Mouse (Mus musculus) MEL (cell line): ENCODE measurements around the gene Prrt3. TPM values are rescaled to one million over a fixed set of nuclear protein-coding genes. Genes with fewer than 3 reads are reported as not detected.

Experiments
- DNase-seq: peaks from one replicate; pipeline ENCODE4 v3.0.0; 2011; ENCODE audit warnings: low read depth, low spot score
- H3K27ac ChIP-seq: 2 replicates; pipeline ENCODE4 v1.5.1; 2012; ENCODE audit warnings: low read depth, mild to moderate bottlenecking, control low read depth, low read length, moderate library complexity; ENCODE audit not compliant: control insufficient read depth
- H3K27me3 ChIP-seq, 2 experiments: fragments of 150-350 bp in 1 of 2; sonication (generic) in 1 of 2; 2 replicates each; pipeline ENCODE4 v1.6.1; 2012; ENCODE audit warnings: low read length in 2 of 2, mild to moderate bottlenecking in 2 of 2, improper control_type of control experiment in 1 of 2, moderate library complexity in 1 of 2; ENCODE audit not compliant: insufficient read depth in 2 of 2, control insufficient read depth in 1 of 2
- H3K36me3 ChIP-seq, 2 experiments: 2 replicates each; pipeline ENCODE4 v1.6.1; 2012 to 2014; ENCODE audit warnings: low read length in 2 of 2, improper control_type of control experiment in 1 of 2, inconsistent platforms in 1 of 2, mild to moderate bottlenecking in 1 of 2; ENCODE audit not compliant: insufficient read depth in 2 of 2, control insufficient read depth in 1 of 2
- H3K4me1 ChIP-seq, 2 experiments: fragments of 150-350 bp in 1 of 2; sonication (generic) in 1 of 2; 2 replicates each; pipeline ENCODE4 v1.6.1; 2012; ENCODE audit warnings: low read length in 2 of 2, improper control_type of control experiment in 1 of 2, mild to moderate bottlenecking in 1 of 2; ENCODE audit not compliant: insufficient read depth in 2 of 2, control insufficient read depth in 1 of 2
- H3K4me3 ChIP-seq, 2 experiments: fragments of 150-350 bp in 1 of 2; sonication (generic) in 1 of 2; 2 replicates each; pipeline ENCODE4 v1.5.1; 2012; ENCODE audit warnings: low read depth in 2 of 2, low read length in 2 of 2, mild to moderate bottlenecking in 2 of 2, moderate library complexity in 2 of 2, control low read depth in 1 of 2, improper control_type of control experiment in 1 of 2; ENCODE audit not compliant: control insufficient read depth in 1 of 2, insufficient read depth in 1 of 2
- H3K79me2 ChIP-seq: 2 replicates; pipeline ENCODE4 v1.6.1; 2012; ENCODE audit warnings: mild to moderate bottlenecking, low read length, moderate library complexity; ENCODE audit not compliant: control insufficient read depth, poor library complexity, insufficient read depth
- H3K9ac ChIP-seq: 2 replicates; pipeline ENCODE4 v1.6.1; 2012; ENCODE audit warnings: low read depth, mild to moderate bottlenecking, control low read depth, low read length, moderate library complexity; ENCODE audit not compliant: control insufficient read depth, poor library complexity, severe bottlenecking
- H3K9me3 ChIP-seq: fragments of 150-350 bp; sonication (generic); replicated peaks from 2 replicates; pipeline ENCODE4 v1.6.1; 2012; ENCODE audit warnings: mild to moderate bottlenecking, low read length, improper control_type of control experiment, moderate library complexity; ENCODE audit not compliant: insufficient read depth
- BHLHE40 ChIP-seq: IDR thresholded peaks from 2 replicates; pipeline ENCODE4 v1.6.1; 2012; ENCODE audit warnings: low read depth, mild to moderate bottlenecking, inconsistent platforms, low read length, improper control_type of control experiment, borderline replicate concordance
- CHD1 ChIP-seq: IDR thresholded peaks from 2 replicates; pipeline ENCODE4 v1.6.1; 2012; ENCODE audit warnings: low read depth, mild to moderate bottlenecking, inconsistent platforms, low read length, improper control_type of control experiment
- E2F4 ChIP-seq: IDR thresholded peaks from 2 replicates; pipeline ENCODE4 v1.6.1; 2011; ENCODE audit warnings: low read depth, low read length, improper control_type of control experiment, borderline replicate concordance
- ELF1 ChIP-seq: IDR thresholded peaks from 2 replicates; pipeline ENCODE4 v1.6.1; 2014; ENCODE audit warnings: low read depth, mild to moderate bottlenecking, inconsistent platforms, low read length, improper control_type of control experiment, moderate library complexity
- EP300 ChIP-seq, 2 experiments: IDR thresholded peaks; 2 replicates each; pipeline ENCODE4 v1.6.1; 2011; ENCODE audit warnings: improper control_type of control experiment in 2 of 2, low read length in 2 of 2, low read depth in 1 of 2, mild to moderate bottlenecking in 1 of 2
- GABPA ChIP-seq: IDR thresholded peaks from 2 replicates; pipeline ENCODE4 v1.6.1; 2012; ENCODE audit warnings: low read depth, mild to moderate bottlenecking, inconsistent platforms, low read length, improper control_type of control experiment, moderate library complexity
- KAT2A ChIP-seq: conservative IDR thresholded peaks from 2 replicates; pipeline ENCODE4 v1.6.1; 2012; ENCODE audit warnings: low read depth, low read length, improper control_type of control experiment, inconsistent platforms
- MAX ChIP-seq: IDR thresholded peaks from 2 replicates; pipeline ENCODE4 v1.6.1; 2011; ENCODE audit warnings: low read length, improper control_type of control experiment
- MAZ ChIP-seq: IDR thresholded peaks from 2 replicates; pipeline ENCODE4 v1.6.1; 2012; ENCODE audit warnings: low read depth, mild to moderate bottlenecking, inconsistent platforms, low read length, improper control_type of control experiment
- MXI1 ChIP-seq: IDR thresholded peaks from 2 replicates; pipeline ENCODE4 v1.6.1; 2011; ENCODE audit warnings: mild to moderate bottlenecking, low read depth, low read length, improper control_type of control experiment
- MYB ChIP-seq: IDR thresholded peaks from 2 replicates; pipeline ENCODE4 v1.6.1; 2011; ENCODE audit warnings: mild to moderate bottlenecking, low read depth, low read length, improper control_type of control experiment
- MYC ChIP-seq: IDR thresholded peaks from 2 replicates; pipeline ENCODE4 v1.6.1; 2011; ENCODE audit warnings: low read depth, mild to moderate bottlenecking, low read length, improper control_type of control experiment, moderate library complexity
- NELFE ChIP-seq: IDR thresholded peaks from 2 replicates; pipeline ENCODE4 v1.6.1; 2011; ENCODE audit warnings: low read depth, low read length, improper control_type of control experiment
- POLR2A ChIP-seq, 2 experiments: IDR thresholded peaks; 2 replicates each; pipeline ENCODE4 v1.6.1; 2011 to 2012; ENCODE audit warnings: low read length in 2 of 2, mild to moderate bottlenecking in 2 of 2, control low read depth in 1 of 2, improper control_type of control experiment in 1 of 2, low read depth in 1 of 2, moderate library complexity in 1 of 2; ENCODE audit not compliant: control insufficient read depth in 1 of 2, insufficient read depth in 1 of 2, poor library complexity in 1 of 2
- POLR2AphosphoS5 ChIP-seq: IDR thresholded peaks from 2 replicates; pipeline ENCODE4 v1.6.1; 2012; ENCODE audit warnings: low read depth, borderline replicate concordance, mild to moderate bottlenecking, inconsistent platforms, low read length, moderate library complexity, mixed read lengths
- RCOR1 ChIP-seq: IDR thresholded peaks from 2 replicates; pipeline ENCODE4 v1.6.1; 2012; ENCODE audit warnings: low read depth, mild to moderate bottlenecking, inconsistent platforms, low read length, improper control_type of control experiment
- SIN3A ChIP-seq: IDR thresholded peaks from 2 replicates; pipeline ENCODE4 v1.6.1; 2012; ENCODE audit warnings: low read length, improper control_type of control experiment, inconsistent platforms
- SMC3 ChIP-seq: IDR thresholded peaks from 2 replicates; pipeline ENCODE4 v1.6.1; 2011; ENCODE audit warnings: low read depth, low read length, improper control_type of control experiment
- TBP ChIP-seq: IDR thresholded peaks from 2 replicates; pipeline ENCODE4 v1.8.0; 2011; ENCODE audit warnings: low read depth, low read length, improper control_type of control experiment
- ZC3H11A ChIP-seq: IDR thresholded peaks from 2 replicates; pipeline ENCODE4 v1.6.1; 2012; ENCODE audit warnings: low read depth, mild to moderate bottlenecking, inconsistent platforms, low read length, improper control_type of control experiment
- polyA plus RNA-seq, 2 experiments: library from polyadenylated mRNA; stranded (reverse) in 1 of 2; unstranded in 1 of 2; fragments of >175 nt in 1 of 2; fragments of >200 nt in 1 of 2; gene quantifications; 2 replicates each; pipeline versions ENCODE4 v1.2.1 to v1.2.4; 2012; ENCODE audit warnings: low replicate concordance in 2 of 2, low read depth in 1 of 2; ENCODE audit not compliant: insufficient read length in 2 of 2, insufficient read depth in 1 of 2, missing spikeins in 1 of 2
- total RNA-seq: library from RNA; depleted of rRNA; stranded (reverse); fragments of 300-350 nt; gene quantifications from 2 replicates; pipeline ENCODE4 v1.2.3, GENCODE M21; 2012

The Prrt3 gene
- total and polyA plus RNA-seq, 3 experiments = 0.08 to 0.10 TPM; not detected in 1

GRCm38 (mm10) chr6:113507130-113507529 is 5.4 kb upstream of the Prrt3 start:
- no peaks in the 10 kb centered on the region for H3K79me2 ChIP-seq
- H3K36me3 ChIP-seq = no peaks in the 10 kb centered on the region
- H3K9ac ChIP-seq = no peak overlapping the region
- H3K4me3 ChIP-seq = no peak overlapping the region
- no peaks in the 10 kb centered on the region for H3K9me3 ChIP-seq
- no peak for DNase-seq
- no peak overlapping the region for H3K27ac ChIP-seq
- no peak for TF ChIP-seq NELFE
- TF ChIP-seq GABPA = no peak
- no peak for TF ChIP-seq POLR2A (IDR thresholded peaks at IDR 0.05; ENCODE audit: control insufficient read depth in 1 of 2, insufficient read depth in 1 of 2, low read depth in 1 of 2, low read length in 2 of 2, poor library complexity in 1 of 2)
- no peak for TF ChIP-seq TBP
- TF ChIP-seq MYB = no peak
- no peak for TF ChIP-seq MXI1
- no peak for TF ChIP-seq BHLHE40
- TF ChIP-seq, all 39 proteins: peak for 0
- H3K27me3 ChIP-seq = no peaks in the 10 kb centered on the region
- no peaks in the 10 kb centered on the region; a peak in 1 of 4 replicates for H3K4me1 ChIP-seq

GRCm38 (mm10) chr6:113505689-113506088 is 4.0 kb upstream of the Prrt3 start:
- Histone ChIP-seq H3K36me3 (no peaks in the 10 kb centered on the region), H3K4me1 (no peaks in the 10 kb centered on the region; a peak in 1 of 4 replicates), H3K9ac (no peak overlapping the region), H3K4me3 (no peak overlapping the region), H3K27ac (no peak overlapping the region), H3K9me3 (no peaks in the 10 kb centered on the region), H3K79me2 (no peaks in the 10 kb centered on the region)
- no peak for DNase-seq
- TF ChIP-seq SIN3A = no peak
- no peak for TF ChIP-seq SMC3
- TF ChIP-seq E2F4 = no peak
- TF ChIP-seq, all 39 proteins: peak for 0
- H3K27me3 ChIP-seq = no peaks in the 10 kb centered on the region

- H3K27me3 ChIP-seq = no peaks in the 10 kb centered on the region
- H3K9me3 ChIP-seq = no peaks in the 10 kb centered on the region
- H3K4me3 ChIP-seq = no peak overlapping the region
- H3K79me2 ChIP-seq = no peaks in the 10 kb centered on the region
- no peak for DNase-seq
- TF ChIP-seq SMC3 (no peak), MYC (no peak), ZC3H11A (no peak), MXI1 (no peak), MAZ (no peak), POLR2AphosphoS5 (no peak), MAX (no peak), POLR2A (IDR thresholded peaks at IDR 0.05; ENCODE audit: control insufficient read depth in 1 of 2, insufficient read depth in 1 of 2, low read depth in 1 of 2, low read length in 2 of 2, poor library complexity in 1 of 2) (no peak), EP300 (IDR thresholded peaks at IDR 0.05; ENCODE audit: low read depth in 1 of 2, low read length in 2 of 2) (no peak), TBP (no peak), CHD1 (no peak), RCOR1 (no peak), KAT2A (no peak), ELF1 (no peak)
- TF ChIP-seq, all 39 proteins: peak for 0
- peaks cover 2 to 3% of the 10 kb centered on the region in 2 experiments; a peak in 3 of 4 replicates for H3K4me1 ChIP-seq
- H3K36me3 ChIP-seq = peaks cover 0 to 6% of the 10 kb centered on the region in 2 experiments; a peak in 2 of 4 replicates
- H3K27ac ChIP-seq = no peak overlapping the region
- no peak overlapping the region for H3K9ac ChIP-seq
Measured at GRCm38 (mm10) chr6:113502801-113503200, 1.1 kb upstream of the Prrt3 start.
